Mouse (Mus musculus): ENCODE measurements around the gene Nfkb2. TPM values are rescaled to one million over a fixed set of nuclear protein-coding genes. Genes with fewer than 3 reads are reported as not detected.

Nfkb2 gene
- polyA plus RNA-seq, 2 experiments, result 9.7 to 22.2 TPM

DNA sequence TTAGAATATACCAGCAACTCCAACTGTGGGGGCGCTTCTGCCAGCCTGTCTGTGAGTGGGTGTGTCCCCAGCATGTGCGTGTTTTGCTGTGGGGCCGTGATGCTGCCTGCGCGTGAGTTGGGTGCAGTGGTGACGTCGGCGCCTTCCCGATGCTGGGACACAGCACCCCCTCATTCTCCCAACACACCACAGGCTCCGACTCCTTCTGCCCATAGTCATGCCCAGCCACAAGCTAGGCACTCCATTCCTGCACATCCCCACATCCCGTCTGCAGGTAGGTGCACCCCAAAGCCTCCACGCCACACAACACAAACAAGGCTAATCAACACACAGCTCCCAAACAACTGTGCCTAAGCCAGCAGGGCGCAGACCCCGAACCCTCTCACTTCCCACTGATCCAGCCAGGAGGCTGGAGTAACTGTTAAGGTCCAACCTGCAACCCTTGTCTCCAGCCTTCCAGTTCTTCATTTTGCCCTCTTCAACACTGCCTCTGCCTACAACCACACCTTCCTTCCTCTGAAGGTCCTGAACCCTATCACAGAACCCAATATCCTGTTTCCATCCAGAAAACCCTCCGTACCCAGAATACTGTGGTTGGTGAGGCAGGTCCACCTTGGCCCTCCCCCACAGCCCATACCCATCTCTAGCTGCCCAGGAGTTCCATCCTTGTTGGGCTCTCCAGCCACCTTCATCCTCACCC lies 12.9 kb downstream of the Nfkb2 start:
- Histone ChIP-seq H3K9me3 (ENCODE audit: control insufficient read depth, low read length) (no peaks in the 10 kb centered on the region), H3K36me3 (ENCODE audit: control insufficient read depth, insufficient read depth, low read length) (peaks cover 2% of the 10 kb centered on the region; the same call in 1 of the 2 replicates), H3K27ac (replicated peaks; ENCODE audit: low read depth, low read length) (no peak overlapping the region), H3K9ac (ENCODE audit: low read depth, low read length, severe bottlenecking) (peak overlapping the region; percentile 43), H3K4me1 (ENCODE audit: control insufficient read depth, insufficient read depth, low read length) (peaks cover 7% of the 10 kb centered on the region), H3K4me3 (replicated peaks; ENCODE audit: low read length) (peak overlapping the region; percentile 43), H3K4me2 (replicated peaks; ENCODE audit: low read depth, low read length, severe bottlenecking) (peak overlapping the region; percentile 70), H3K27me3 (ENCODE audit: control insufficient read depth, insufficient read depth, low read length) (peaks cover 83% of the 10 kb centered on the region)
- ATAC-seq (ENCODE audit: low FRiP score, low read depth) (0 out of 2 replicates have a peak, but pooled peaks have one; percentile 4), DNase-seq (ENCODE audit: low spot score) (no peak)
- no peak for TF ChIP-seq POLR2A (IDR thresholded peaks at IDR 0.05; ENCODE audit: borderline replicate concordance, extremely low read depth, insufficient read depth, insufficient read length)
- WGBS, result 33% methylated on average over 13 of the region's 15 CpGs

DNA sequence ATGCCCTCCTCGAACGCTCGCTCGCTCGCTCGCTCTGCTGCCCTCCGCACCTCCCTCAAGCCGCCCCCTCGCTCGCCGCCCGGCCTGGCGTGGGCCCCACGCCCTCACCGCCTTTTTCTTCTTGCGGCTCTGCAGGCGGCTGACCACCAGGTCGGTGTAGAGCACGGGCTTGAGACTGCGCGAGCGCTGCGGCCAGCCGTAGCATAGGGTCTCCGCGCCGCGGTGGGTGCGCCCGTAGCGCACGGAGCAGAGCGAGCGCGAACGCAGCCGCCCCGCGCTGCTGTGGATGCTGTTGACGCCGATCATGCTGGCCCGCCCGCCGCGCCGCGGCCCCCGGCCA lies 13.4 kb downstream of the Nfkb2 start:
- H3K4me2 ChIP-seq (replicated peaks; ENCODE audit: low read depth, low read length, severe bottlenecking), result peak overlapping the region; percentile 70
- 0% methylated on average over 25 of the region's 48 CpGs for WGBS
- DNase-seq (ENCODE audit: low spot score) (no peak), ATAC-seq (ENCODE audit: low FRiP score, low read depth) (peak; percentile 34; the same call in 1 of the 2 replicates)
- H3K9ac ChIP-seq (ENCODE audit: low read depth, low read length, severe bottlenecking), result peak overlapping the region; percentile 43
- H3K27me3 ChIP-seq (ENCODE audit: control insufficient read depth, insufficient read depth, low read length), result peaks cover 86% of the 10 kb centered on the region
- H3K4me1 ChIP-seq (ENCODE audit: control insufficient read depth, insufficient read depth, low read length), result peaks cover 7% of the 10 kb centered on the region
- no peaks in the 10 kb centered on the region for H3K36me3 ChIP-seq (ENCODE audit: control insufficient read depth, insufficient read depth, low read length)
- H3K9me3 ChIP-seq (ENCODE audit: control insufficient read depth, low read length), result no peaks in the 10 kb centered on the region
- peak overlapping the region; percentile 43 for H3K4me3 ChIP-seq (replicated peaks; ENCODE audit: low read length)
- no peak overlapping the region for H3K27ac ChIP-seq (replicated peaks; ENCODE audit: low read depth, low read length)
- no peak for TF ChIP-seq POLR2A (IDR thresholded peaks at IDR 0.05; ENCODE audit: borderline replicate concordance, extremely low read depth, insufficient read depth, insufficient read length)

DNA sequence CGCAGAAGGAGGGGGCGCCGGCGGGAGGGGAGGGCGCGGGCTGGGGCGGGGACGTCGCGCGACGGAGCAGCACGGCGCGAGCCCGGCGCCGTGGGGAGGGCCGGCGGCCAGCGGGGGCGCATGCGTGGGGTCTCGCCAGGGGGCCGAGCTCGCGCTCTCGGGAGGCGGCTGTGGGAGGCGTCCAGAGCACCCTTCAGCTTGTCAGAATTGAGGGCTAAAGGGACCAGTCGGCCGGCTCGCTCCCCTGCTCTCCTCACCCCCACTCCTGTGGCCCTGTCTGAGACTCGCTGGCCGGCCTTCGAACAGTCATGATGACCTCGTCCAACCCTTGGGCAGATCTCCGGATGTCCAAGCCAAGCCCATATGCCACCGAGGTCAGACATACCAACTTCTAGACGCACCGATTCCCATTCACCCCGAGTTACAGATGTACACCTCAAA lies 13.9 kb downstream of the Nfkb2 start:
- H3K9ac ChIP-seq (ENCODE audit: low read depth, low read length, severe bottlenecking), result peak overlapping the region; percentile 43
- no peak for ATAC-seq (ENCODE audit: low FRiP score, low read depth)
- no peaks in the 10 kb centered on the region for H3K9me3 ChIP-seq (ENCODE audit: control insufficient read depth, low read length)
- H3K36me3 ChIP-seq (ENCODE audit: control insufficient read depth, insufficient read depth, low read length), result no peaks in the 10 kb centered on the region
- no peak for DNase-seq (ENCODE audit: low spot score)
- H3K4me2 ChIP-seq (replicated peaks; ENCODE audit: low read depth, low read length, severe bottlenecking), result peak overlapping the region; percentile 70
- no peak for TF ChIP-seq POLR2A (IDR thresholded peaks at IDR 0.05; ENCODE audit: borderline replicate concordance, extremely low read depth, insufficient read depth, insufficient read length)
- H3K27ac ChIP-seq (replicated peaks; ENCODE audit: low read depth, low read length), result no peak overlapping the region
- H3K4me1 ChIP-seq (ENCODE audit: control insufficient read depth, insufficient read depth, low read length), result peaks cover 7% of the 10 kb centered on the region
- H3K27me3 ChIP-seq (ENCODE audit: control insufficient read depth, insufficient read depth, low read length), result peaks cover 91% of the 10 kb centered on the region
- peak overlapping the region; percentile 43 for H3K4me3 ChIP-seq (replicated peaks; ENCODE audit: low read length)
- 2% methylated on average over 30 of the region's 42 CpGs for WGBS

DNA sequence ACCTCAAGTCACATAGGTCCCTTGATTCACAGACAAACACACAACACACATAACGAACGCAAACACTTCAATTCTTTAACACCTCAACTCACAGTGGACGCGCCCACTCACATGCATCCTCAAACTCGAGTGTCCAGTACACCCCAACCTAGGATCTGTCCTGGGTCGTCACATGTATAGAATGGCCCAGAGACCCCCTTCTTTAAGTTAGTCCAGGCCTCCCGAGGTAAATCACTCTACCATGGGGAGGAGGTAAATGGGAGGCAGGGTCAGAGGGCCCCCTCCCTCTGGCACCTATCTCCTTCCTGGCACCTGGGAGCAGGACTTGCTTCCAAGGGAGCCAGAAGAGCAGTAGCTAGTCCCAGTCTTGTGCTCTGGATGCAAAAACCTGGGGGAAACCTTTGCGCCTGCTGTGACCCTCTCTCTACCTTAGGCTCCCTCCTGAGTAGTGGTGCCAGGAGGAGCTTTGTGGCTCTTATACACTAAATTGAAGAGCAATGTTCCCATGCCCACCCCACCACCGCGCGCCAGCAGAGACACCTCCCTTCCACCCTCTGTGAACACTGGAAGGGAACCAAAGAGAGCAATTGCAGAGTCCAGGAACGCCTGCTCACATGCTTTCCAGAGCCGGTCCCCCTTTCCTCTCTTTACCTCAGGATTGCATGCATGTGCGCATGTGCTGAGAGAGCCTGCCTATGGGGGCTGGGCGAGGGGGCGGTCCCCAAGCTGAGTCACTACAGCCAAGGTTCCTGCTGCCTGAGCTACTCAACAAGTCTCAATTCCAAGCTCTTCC lies 14.7 kb downstream of the Nfkb2 start:
- WGBS, result 15% methylated on average over 15 of the region's 16 CpGs
- peak overlapping the region; percentile 43; the same call in 1 of the 2 replicates for H3K4me3 ChIP-seq (replicated peaks; ENCODE audit: low read length)
- H3K9ac ChIP-seq (ENCODE audit: low read depth, low read length, severe bottlenecking), result no peak overlapping the region
- H3K4me2 ChIP-seq (replicated peaks; ENCODE audit: low read depth, low read length, severe bottlenecking), result peak overlapping the region; percentile 70
- no peak for TF ChIP-seq POLR2A (IDR thresholded peaks at IDR 0.05; ENCODE audit: borderline replicate concordance, extremely low read depth, insufficient read depth, insufficient read length)
- H3K4me1 ChIP-seq (ENCODE audit: control insufficient read depth, insufficient read depth, low read length), result peaks cover 7% of the 10 kb centered on the region
- H3K36me3 ChIP-seq (ENCODE audit: control insufficient read depth, insufficient read depth, low read length), result no peaks in the 10 kb centered on the region
- peaks cover 90% of the 10 kb centered on the region for H3K27me3 ChIP-seq (ENCODE audit: control insufficient read depth, insufficient read depth, low read length)
- no peaks in the 10 kb centered on the region for H3K9me3 ChIP-seq (ENCODE audit: control insufficient read depth, low read length)
- peak; percentile 69 for DNase-seq (ENCODE audit: low spot score)
- no peak overlapping the region for H3K27ac ChIP-seq (replicated peaks; ENCODE audit: low read depth, low read length)
- ATAC-seq (ENCODE audit: low FRiP score, low read depth), result peak; percentile 51; the same call in 1 of the 2 replicates

DNA sequence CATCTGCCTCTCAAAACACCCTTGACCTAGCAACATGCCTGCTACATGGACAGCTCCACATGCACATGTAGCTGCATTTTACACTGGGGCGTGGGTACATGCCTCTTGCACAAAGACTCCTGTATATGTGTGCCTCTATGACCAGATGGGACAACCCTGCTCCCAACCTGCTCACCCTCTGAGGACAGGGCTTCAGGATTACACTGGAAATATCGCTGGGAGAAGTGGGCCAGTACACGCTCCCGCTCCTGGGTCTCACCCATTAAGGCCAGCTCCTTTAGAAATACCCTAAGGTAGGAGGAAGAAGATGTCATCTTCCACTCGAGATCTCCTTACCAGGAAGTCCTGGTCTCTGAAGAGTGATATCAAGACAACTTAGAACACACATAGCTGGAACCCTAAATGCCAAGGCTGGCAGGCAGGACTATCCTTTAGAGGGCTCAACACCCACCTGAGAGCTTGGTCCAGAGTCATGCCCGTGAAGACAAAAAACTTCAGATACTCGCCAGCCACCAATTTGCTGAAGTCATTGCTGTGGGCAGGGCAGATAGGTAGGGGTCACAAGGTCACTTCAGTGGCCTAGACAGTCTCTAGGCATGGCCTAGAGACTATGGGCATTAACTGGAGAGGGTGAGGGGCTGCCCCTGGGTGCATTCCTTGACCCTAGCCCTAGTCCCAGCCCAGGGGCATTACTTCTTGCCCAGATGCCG lies 16.1 kb downstream of the Nfkb2 start:
- TF ChIP-seq POLR2A (IDR thresholded peaks at IDR 0.05; ENCODE audit: borderline replicate concordance, extremely low read depth, insufficient read depth, insufficient read length), result no peak
- no peaks in the 10 kb centered on the region for H3K36me3 ChIP-seq (ENCODE audit: control insufficient read depth, insufficient read depth, low read length)
- no peak overlapping the region for H3K27ac ChIP-seq (replicated peaks; ENCODE audit: low read depth, low read length)
- DNase-seq (ENCODE audit: low spot score) (no peak), ATAC-seq (ENCODE audit: low FRiP score, low read depth) (no peak)
- WGBS, result 81% methylated on average over 8 of the region's 8 CpGs
- H3K4me3 ChIP-seq (replicated peaks; ENCODE audit: low read length), result no peak overlapping the region
- peaks cover 89% of the 10 kb centered on the region for H3K27me3 ChIP-seq (ENCODE audit: control insufficient read depth, insufficient read depth, low read length)
- no peak overlapping the region for H3K4me2 ChIP-seq (replicated peaks; ENCODE audit: low read depth, low read length, severe bottlenecking)
- H3K4me1 ChIP-seq (ENCODE audit: control insufficient read depth, insufficient read depth, low read length), result peaks cover 7% of the 10 kb centered on the region
- H3K9ac ChIP-seq (ENCODE audit: low read depth, low read length, severe bottlenecking), result no peak overlapping the region
- H3K9me3 ChIP-seq (ENCODE audit: control insufficient read depth, low read length), result no peaks in the 10 kb centered on the region

Measured in limb, embryonic 14.5 days (tissue).